Mouse (Mus musculus) erythroblast, embryonic 14.5 days (primary cell): ENCODE measurements around the gene 4930579F01Rik. TPM values are rescaled to one million over a fixed set of nuclear protein-coding genes. Genes with fewer than 3 reads are reported as not detected.

Experiments used
- H3K27me3 ChIP-seq: 2 replicates; pipeline ENCODE4 v1.6.1; 2012; ENCODE audit warnings: inconsistent platforms; ENCODE audit not compliant: control insufficient read depth
- H3K36me3 ChIP-seq: 2 replicates; pipeline ENCODE4 v1.6.1; 2012; ENCODE audit warnings: mild to moderate bottlenecking, inconsistent platforms; ENCODE audit not compliant: control insufficient read depth
- H3K4me1 ChIP-seq: 2 replicates; pipeline ENCODE4 v1.6.1; 2012; ENCODE audit warnings: inconsistent platforms; ENCODE audit not compliant: control insufficient read depth
- H3K4me3 ChIP-seq: replicated peaks from 2 replicates; pipeline ENCODE3; 2012; ENCODE audit warnings: moderate library complexity, mild to moderate bottlenecking, inconsistent platforms
- H3K9me3 ChIP-seq: 2 replicates; pipeline ENCODE4 v1.6.1; 2012; ENCODE audit warnings: low read length, inconsistent platforms, mixed read lengths; ENCODE audit not compliant: control insufficient read depth
- GATA1 ChIP-seq: IDR thresholded peaks from 2 replicates; pipeline ENCODE4 v1.6.1; 2012; ENCODE audit warnings: low read length, inconsistent platforms, mixed read lengths
- TAL1 ChIP-seq: IDR thresholded peaks from 3 replicates; pipeline ENCODE4 v1.6.1; 2012; ENCODE audit warnings: low read length, inconsistent platforms, mixed read lengths
- polyA plus RNA-seq: library from polyadenylated mRNA; stranded (reverse); fragments of >175 nt; gene quantifications from 2 replicates; pipeline ENCODE4 v1.2.3, GENCODE M21; 2012

4930579F01Rik gene
- polyA plus RNA-seq, 1 experiment = not detected

DNA sequence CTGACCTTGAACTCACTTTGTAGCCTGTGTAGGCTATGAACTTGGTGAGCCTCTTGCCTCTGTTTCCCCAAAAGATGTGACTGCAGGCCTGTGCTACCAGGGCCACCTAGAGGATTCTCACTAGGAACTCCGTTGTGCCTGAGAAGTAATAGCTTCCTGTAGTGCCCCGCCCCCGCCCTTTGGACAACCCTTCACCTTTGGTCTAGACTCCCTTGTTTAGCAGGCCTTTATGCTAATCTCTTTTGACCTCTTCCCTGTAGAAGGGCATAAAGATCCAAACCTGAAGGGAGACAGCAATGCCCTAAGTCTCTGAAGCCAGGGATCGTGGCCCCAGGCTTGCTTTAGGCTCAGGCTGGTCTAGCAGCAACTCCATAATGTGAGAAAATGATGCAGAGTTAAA is 28.9 kb upstream of the 4930579F01Rik start:
- Histone ChIP-seq H3K4me3 (no peak overlapping the region), H3K9me3 (no peaks in the 10 kb centered on the region), H3K4me1 (no peaks in the 10 kb centered on the region), H3K27me3 (no peaks in the 10 kb centered on the region), H3K36me3 (no peaks in the 10 kb centered on the region)
- no peak for TF ChIP-seq TAL1
- no peak for TF ChIP-seq GATA1

DNA sequence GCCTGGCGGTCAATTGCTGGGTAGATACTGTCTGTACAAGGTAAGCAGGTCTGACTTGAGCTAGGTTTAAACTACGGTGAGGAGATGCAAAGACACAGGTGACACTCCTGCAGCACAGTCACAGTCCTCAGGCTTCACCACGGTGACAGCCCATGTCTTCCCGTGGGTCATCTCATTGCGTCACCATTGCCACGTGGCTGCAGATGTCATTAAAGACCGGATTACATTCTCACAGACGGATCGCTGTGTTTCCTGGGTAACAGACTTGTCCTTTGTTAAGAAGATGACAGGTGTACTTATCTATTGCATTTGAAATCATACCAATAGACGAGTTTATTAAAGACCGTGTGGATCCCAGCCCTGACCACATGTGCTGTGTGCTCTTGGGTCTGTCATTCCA is 27.5 kb upstream of the 4930579F01Rik start:
- Histone ChIP-seq H3K9me3 (no peaks in the 10 kb centered on the region), H3K4me1 (no peaks in the 10 kb centered on the region), H3K36me3 (no peaks in the 10 kb centered on the region), H3K4me3 (no peak overlapping the region), H3K27me3 (no peaks in the 10 kb centered on the region)
- TF ChIP-seq GATA1 (no peak), TAL1 (no peak)

DNA sequence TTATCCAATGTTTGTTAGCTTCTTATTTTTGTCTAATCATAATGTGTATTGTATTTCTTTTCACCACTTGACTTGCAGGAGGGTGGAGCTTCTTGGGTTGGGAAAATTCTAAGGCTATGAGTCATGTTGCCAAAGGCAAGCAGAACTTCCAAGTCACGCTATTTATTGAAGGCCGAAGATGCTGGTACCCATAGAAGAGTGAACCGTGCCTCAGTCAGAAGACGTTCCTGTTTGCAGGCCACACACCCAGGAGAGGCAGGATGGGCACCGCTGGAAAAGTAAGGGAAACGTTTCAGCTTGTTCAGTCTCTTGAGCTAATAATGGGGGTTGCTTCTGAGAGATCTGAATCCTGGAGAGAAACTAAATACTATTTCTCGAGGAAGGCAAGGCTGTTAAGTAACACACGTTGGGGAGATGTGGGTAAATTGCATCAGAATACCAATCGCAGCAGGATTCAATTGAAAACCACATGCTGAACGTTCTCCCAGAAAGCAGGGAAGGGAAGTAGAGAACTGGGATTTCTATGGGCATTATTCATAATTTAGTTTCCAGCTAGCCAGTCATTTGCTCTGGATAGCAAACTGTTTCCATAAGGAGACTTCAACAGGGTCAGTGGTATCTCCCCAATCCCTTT is 24.1 kb upstream of the 4930579F01Rik start, which contains the start of gene Adh7:
TSS of gene Adh7 (plus strand) at position 130 of the 634 bp plus-strand sequence.
- H3K27me3 ChIP-seq = no peaks in the 10 kb centered on the region
- TF ChIP-seq GATA1 = no peak
- no peak for TF ChIP-seq TAL1
- no peak within 1 kb of the TSS for H3K4me3 ChIP-seq
- H3K4me1 ChIP-seq = no peaks in the 10 kb centered on the region
- no peaks in the 10 kb centered on the region for H3K36me3 ChIP-seq
- H3K9me3 ChIP-seq = no peaks in the 10 kb centered on the region

DNA sequence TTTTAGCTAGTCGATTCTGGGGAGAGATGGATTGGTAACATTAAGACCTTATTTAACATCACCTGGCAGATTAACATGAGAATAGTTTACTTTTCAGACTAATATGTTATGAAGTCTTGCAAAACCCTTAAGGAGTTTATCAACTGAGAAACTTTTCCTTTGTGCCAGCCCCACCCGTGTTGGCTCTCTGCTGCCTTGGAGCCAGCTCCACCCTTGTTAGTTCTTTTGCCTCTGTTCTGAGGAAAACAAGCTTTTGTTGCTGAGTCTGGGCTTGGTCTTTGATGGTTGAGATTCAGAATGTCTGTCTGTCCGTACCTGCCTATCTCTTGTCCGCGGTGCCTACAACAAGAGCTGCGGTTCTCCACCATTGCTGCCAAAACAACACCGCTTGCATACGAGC is 22.5 kb upstream of the 4930579F01Rik start:
- Histone ChIP-seq H3K4me3 (no peak overlapping the region), H3K27me3 (no peaks in the 10 kb centered on the region), H3K36me3 (no peaks in the 10 kb centered on the region), H3K4me1 (no peaks in the 10 kb centered on the region), H3K9me3 (no peaks in the 10 kb centered on the region)
- TF ChIP-seq TAL1 (no peak), GATA1 (no peak)

DNA sequence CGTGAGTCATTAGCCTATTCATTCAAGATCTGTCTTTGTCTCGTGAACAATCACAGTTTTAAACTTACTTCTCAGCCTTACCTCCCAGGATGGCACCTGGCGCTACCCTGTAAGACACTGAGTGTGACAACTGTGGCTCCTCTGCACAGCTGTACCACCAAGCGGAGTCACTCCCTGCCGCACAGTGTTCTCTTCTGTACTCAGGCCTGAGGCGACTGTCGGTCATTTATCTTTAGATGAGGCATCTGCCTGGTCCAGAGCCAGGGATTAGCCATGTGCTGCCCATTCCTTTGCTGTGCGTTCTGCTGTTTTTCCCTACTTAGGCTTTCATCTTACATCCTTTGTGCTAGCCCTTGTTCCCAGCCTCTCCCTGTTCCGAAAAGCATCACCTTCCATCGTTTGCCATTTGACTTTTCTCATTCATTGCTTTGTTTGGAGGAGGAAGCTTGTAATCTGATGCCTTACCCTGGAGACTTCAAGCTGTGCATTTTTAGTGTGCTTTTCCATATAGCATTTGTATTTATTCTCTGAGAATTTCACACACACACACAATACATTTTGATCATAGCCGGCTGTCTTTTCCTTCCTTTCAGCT is 21.9 kb upstream of the 4930579F01Rik start:
- Histone ChIP-seq H3K36me3 (no peaks in the 10 kb centered on the region), H3K9me3 (no peaks in the 10 kb centered on the region), H3K4me3 (no peak overlapping the region), H3K27me3 (no peaks in the 10 kb centered on the region), H3K4me1 (no peaks in the 10 kb centered on the region)
- TF ChIP-seq GATA1 (no peak), TAL1 (no peak)

DNA sequence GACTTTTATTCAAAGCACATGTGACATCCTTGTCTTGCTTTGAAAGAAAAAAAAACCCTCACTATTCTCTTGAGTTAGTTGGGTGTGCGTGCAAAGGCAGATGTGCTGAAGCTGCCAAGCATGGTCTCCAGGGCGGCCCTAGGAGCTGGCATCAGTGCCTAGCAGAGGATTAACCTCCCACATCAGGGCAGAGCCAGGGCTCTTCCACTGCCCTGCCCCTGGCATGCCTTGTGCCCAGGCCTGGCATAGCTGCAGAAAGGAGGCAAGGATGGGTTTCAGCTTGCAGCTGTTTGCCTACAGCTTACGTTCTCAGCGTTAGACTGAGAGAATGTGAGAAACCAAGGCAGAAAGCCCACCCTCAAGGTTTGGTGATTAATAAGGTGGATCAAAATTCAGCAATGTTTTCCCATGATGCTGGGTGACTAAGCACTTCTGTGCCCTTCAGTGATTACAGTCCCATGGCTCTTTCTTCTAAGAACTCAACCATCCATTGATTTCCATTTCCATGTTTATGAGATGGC is 18.9 kb upstream of the 4930579F01Rik start:
- Histone ChIP-seq H3K4me3 (no peak overlapping the region), H3K4me1 (no peaks in the 10 kb centered on the region), H3K36me3 (no peaks in the 10 kb centered on the region), H3K27me3 (no peaks in the 10 kb centered on the region), H3K9me3 (no peaks in the 10 kb centered on the region)
- TF ChIP-seq GATA1 = no peak
- TF ChIP-seq TAL1 = no peak

DNA sequence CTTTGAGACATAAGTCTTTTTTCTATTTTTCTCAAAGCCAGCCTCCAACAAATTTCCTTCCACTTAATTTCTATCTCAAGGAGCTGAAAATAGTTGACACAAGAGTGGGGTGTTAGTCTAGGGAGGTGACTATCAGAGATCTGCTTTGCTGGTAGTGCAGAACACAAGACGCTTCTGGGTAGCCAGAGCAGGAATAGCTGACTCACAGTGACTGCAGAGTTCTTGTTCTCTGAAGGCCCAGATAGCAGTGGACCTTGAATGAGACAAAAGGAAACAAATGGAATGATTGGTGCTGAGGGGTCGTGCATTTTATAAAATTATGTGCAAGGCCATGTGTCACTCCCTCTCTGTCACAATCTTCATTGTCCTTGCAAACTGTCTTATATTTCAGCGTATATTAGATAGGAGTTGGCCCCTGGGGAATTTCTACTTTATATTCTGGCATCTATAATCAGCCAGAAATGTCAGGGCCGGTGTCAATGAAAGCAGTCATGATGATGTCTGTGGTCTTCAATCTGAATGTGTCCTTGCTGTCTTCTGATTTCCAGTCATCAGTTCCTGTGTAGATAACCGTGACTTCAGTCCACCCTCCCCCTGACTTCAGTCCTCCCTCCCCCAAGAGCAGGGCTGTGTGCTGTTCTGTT is 16.9 kb upstream of the 4930579F01Rik start:
- no peak for TF ChIP-seq GATA1
- no peak for TF ChIP-seq TAL1
- no peaks in the 10 kb centered on the region for H3K9me3 ChIP-seq
- H3K4me3 ChIP-seq = no peak overlapping the region
- no peaks in the 10 kb centered on the region for H3K36me3 ChIP-seq
- H3K27me3 ChIP-seq = no peaks in the 10 kb centered on the region
- no peaks in the 10 kb centered on the region for H3K4me1 ChIP-seq

DNA sequence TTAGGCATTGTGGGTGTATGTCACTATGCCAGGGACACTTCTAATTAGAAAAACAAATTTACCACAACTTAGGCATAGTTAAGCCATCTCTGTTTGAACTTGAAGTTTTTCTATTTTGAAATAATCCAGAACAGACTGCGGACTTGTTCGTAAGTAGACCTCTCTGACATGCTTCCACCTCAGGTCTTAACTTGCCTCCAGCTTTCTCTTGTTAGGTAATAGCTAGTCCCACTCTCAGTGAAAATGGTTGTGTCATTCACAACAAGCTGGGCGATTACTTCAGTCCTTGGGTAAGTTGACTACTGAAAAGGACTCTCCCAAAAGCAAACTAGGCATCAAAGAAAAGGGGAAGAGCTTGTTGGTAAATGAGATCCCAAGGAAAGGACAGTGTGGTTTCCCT is 15.2 kb upstream of the 4930579F01Rik start:
- Histone ChIP-seq H3K9me3 (no peaks in the 10 kb centered on the region), H3K36me3 (no peaks in the 10 kb centered on the region), H3K4me1 (no peaks in the 10 kb centered on the region), H3K27me3 (no peaks in the 10 kb centered on the region), H3K4me3 (no peak overlapping the region)
- no peak for TF ChIP-seq TAL1
- no peak for TF ChIP-seq GATA1

DNA sequence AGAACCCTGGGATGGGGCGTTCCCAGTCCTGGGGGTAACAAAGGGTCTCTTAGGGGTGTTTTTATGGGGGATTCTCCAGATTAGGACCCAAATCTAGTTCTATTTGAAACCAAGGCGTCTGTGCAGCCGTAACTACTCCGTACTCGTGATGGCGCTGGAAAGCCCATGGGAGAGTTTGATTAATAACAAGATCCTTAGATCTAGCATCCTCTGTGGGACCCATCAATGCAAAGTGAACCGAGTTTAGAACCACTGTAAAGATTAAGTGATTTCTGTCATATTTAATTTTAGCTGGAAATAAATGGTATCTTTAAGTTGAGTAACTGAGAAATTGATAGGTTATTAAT is 5.1 kb upstream of the 4930579F01Rik start:
- Histone ChIP-seq H3K27me3 (no peaks in the 10 kb centered on the region), H3K4me1 (no peaks in the 10 kb centered on the region), H3K4me3 (no peak overlapping the region), H3K9me3 (no peaks in the 10 kb centered on the region), H3K36me3 (no peaks in the 10 kb centered on the region)
- TF ChIP-seq GATA1 (no peak), TAL1 (no peak)
